Mouse (Mus musculus) liver, embryonic 16.5 days (tissue): ENCODE results near the gene Armc9. TPM values are rescaled to one million over a fixed set of nuclear protein-coding genes. Genes with fewer than 3 reads are reported as not detected.
A peak's percentile ranks its signal among the peaks of the same experiment; 100 is the strongest.

Experiments
- ATAC-seq: fragments of 200-750 bp; cut with Nextera tagmentation; 2 replicates; pipeline ENCODE4 v1.8.0; 2017; ENCODE audit warnings: low read depth, mild to moderate bottlenecking, moderate number of reproducible peaks, moderate library complexity
- H3K27ac ChIP-seq: fragments of 300-500 bp; sonication (generic); 2 replicates; pipeline ENCODE4 v1.5.1; 2014; ENCODE audit warnings: mild to moderate bottlenecking, low read length
- H3K27me3 ChIP-seq: fragments of 300-500 bp; sonication (generic); 2 replicates; pipeline ENCODE4 v1.6.1; 2014; ENCODE audit warnings: low read depth, low read length, mixed read lengths; ENCODE audit not compliant: control insufficient read depth, insufficient read depth
- H3K36me3 ChIP-seq: fragments of 300-500 bp; sonication (generic); 2 replicates; pipeline ENCODE4 v1.6.1; 2014; ENCODE audit warnings: mild to moderate bottlenecking; ENCODE audit not compliant: control insufficient read depth, insufficient read depth
- H3K4me1 ChIP-seq: fragments of 300-500 bp; sonication (generic); 2 replicates; pipeline ENCODE4 v1.6.1; 2014; ENCODE audit warnings: low read depth, low read length, mixed read lengths; ENCODE audit not compliant: control insufficient read depth
- H3K4me2 ChIP-seq: fragments of 300-500 bp; sonication (generic); 2 replicates; pipeline ENCODE4 v1.6.1; 2014; ENCODE audit warnings: low read depth, low read length, mixed read lengths
- H3K4me3 ChIP-seq: fragments of 300-500 bp; sonication (generic); 2 replicates; pipeline ENCODE4 v1.5.1; 2014; ENCODE audit warnings: low read depth, mild to moderate bottlenecking, low read length
- H3K9ac ChIP-seq: fragments of 300-500 bp; sonication (generic); 2 replicates; pipeline ENCODE4 v1.6.1; 2014; ENCODE audit warnings: low read depth, low read length
- H3K9me3 ChIP-seq: fragments of 300-500 bp; sonication (generic); replicated peaks from 2 replicates; pipeline ENCODE4 v1.6.1; 2016; ENCODE audit warnings: low read length; ENCODE audit not compliant: control insufficient read depth
- WGBS: fragments of 180-500 bp; shearing (Covaris S2); extraction: QIAGEN DNeasy Blood & Tissue Kit; methylation state at CpG from one replicate; pipeline ENCODE4 v1.1.7; 2014; ENCODE audit not compliant: insufficient replicate concordance; 5-methylcytosine and 5-hydroxymethylcytosine counted together
- polyA plus RNA-seq: library from polyadenylated mRNA; unstranded; fragments of >200 nt; fragmentation: Nextera tagmentation; extraction: Ambion mirVana; gene quantifications from 2 replicates; pipeline ENCODE4 v1.2.1, GENCODE M21; 2015

Armc9 gene
- polyA plus RNA-seq, 1 experiment from 2014 or later: 8.4 TPM

GRCm38 (mm10) chr1:86240959-86241358, 86.4 kb downstream of the Armc9 start:
- H3K4me3 ChIP-seq: no peak overlapping the region
- peaks cover 27% of the 10 kb centered on the region for H3K4me1 ChIP-seq
- 21% methylated on average over 2 of the region's 2 CpGs for WGBS
- no peak for ATAC-seq
- H3K27me3 ChIP-seq: no peaks in the 10 kb centered on the region
- H3K9me3 ChIP-seq: no peaks in the 10 kb centered on the region
- H3K27ac ChIP-seq: no peak overlapping the region
- H3K9ac ChIP-seq: no peak overlapping the region
- no peaks in the 10 kb centered on the region for H3K36me3 ChIP-seq
- H3K4me2 ChIP-seq: no peak overlapping the region

- H3K4me2 ChIP-seq: no peak overlapping the region
- 38% methylated on average over 6 of the region's 6 CpGs for WGBS
- H3K4me1 ChIP-seq: peaks cover 27% of the 10 kb centered on the region
- H3K9me3 ChIP-seq: no peaks in the 10 kb centered on the region
- no peak overlapping the region for H3K4me3 ChIP-seq
- no peak overlapping the region for H3K27ac ChIP-seq
- no peaks in the 10 kb centered on the region for H3K36me3 ChIP-seq
- H3K27me3 ChIP-seq: no peaks in the 10 kb centered on the region
- no peak overlapping the region for H3K9ac ChIP-seq
- ATAC-seq: no peak
Measured at GRCm38 (mm10) chr1:86243490-86243889, 88.9 kb downstream of the Armc9 start.

GRCm38 (mm10) chr1:86245301-86246085, 90.9 kb downstream of the Armc9 start:
- H3K4me2 ChIP-seq: no peak overlapping the region
- H3K27me3 ChIP-seq: no peaks in the 10 kb centered on the region
- H3K4me3 ChIP-seq: no peak overlapping the region
- ATAC-seq: peak; percentile 56
- H3K36me3 ChIP-seq: no peaks in the 10 kb centered on the region
- H3K9me3 ChIP-seq: no peaks in the 10 kb centered on the region
- WGBS: 36% methylated on average over 6 of the region's 6 CpGs
- H3K27ac ChIP-seq: no peak overlapping the region
- no peak overlapping the region for H3K9ac ChIP-seq
- H3K4me1 ChIP-seq: peaks cover 27% of the 10 kb centered on the region

GRCm38 (mm10) chr1:86253410-86253809, 98.8 kb downstream of the Armc9 start:
- no peaks in the 10 kb centered on the region for H3K36me3 ChIP-seq
- 72% methylated on average over 8 of the region's 8 CpGs for WGBS
- H3K4me1 ChIP-seq: peaks cover 2% of the 10 kb centered on the region
- no peaks in the 10 kb centered on the region for H3K27me3 ChIP-seq
- H3K9ac ChIP-seq: no peak overlapping the region
- H3K4me2 ChIP-seq: no peak overlapping the region
- no peak for ATAC-seq
- no peaks in the 10 kb centered on the region for H3K9me3 ChIP-seq
- H3K27ac ChIP-seq: no peak overlapping the region
- H3K4me3 ChIP-seq: no peak overlapping the region

- H3K4me1 ChIP-seq: peaks cover 8% of the 10 kb centered on the region
- 67% methylated on average over 4 of the region's 4 CpGs for WGBS
- H3K4me3 ChIP-seq: no peak overlapping the region
Measured at GRCm38 (mm10) chr1:86256311-86256710, 101.7 kb downstream of the Armc9 start.

GRCm38 (mm10) chr1:86257228-86257627, 102.6 kb downstream of the Armc9 start:
- H3K9me3 ChIP-seq: no peaks in the 10 kb centered on the region
- WGBS: 81% methylated on average over 8 of the region's 8 CpGs

More at GRCm38 (mm10) chr1:86256311-86256710, 101.7 kb downstream of the Armc9 start:
- H3K36me3 ChIP-seq: no peaks in the 10 kb centered on the region
- ATAC-seq: no peak
- no peaks in the 10 kb centered on the region for H3K27me3 ChIP-seq
- H3K27ac ChIP-seq: no peak overlapping the region
- H3K4me2 ChIP-seq: no peak overlapping the region
- H3K9me3 ChIP-seq: no peaks in the 10 kb centered on the region
- H3K9ac ChIP-seq: no peak overlapping the region

GRCm38 (mm10) chr1:86258171-86258824, 103.7 kb downstream of the Armc9 start:
- Histone ChIP-seq H3K27me3 (no peaks in the 10 kb centered on the region), H3K9ac (no peak overlapping the region), H3K9me3 (no peaks in the 10 kb centered on the region), H3K27ac (no peak overlapping the region), H3K36me3 (no peaks in the 10 kb centered on the region), H3K4me2 (no peak overlapping the region), H3K4me1 (peaks cover 12% of the 10 kb centered on the region), H3K4me3 (no peak overlapping the region)
- 27% methylated on average over 7 of the region's 7 CpGs for WGBS
- ATAC-seq: no peak

More at GRCm38 (mm10) chr1:86257228-86257627, 102.6 kb downstream of the Armc9 start:
- H3K36me3 ChIP-seq: no peaks in the 10 kb centered on the region
- H3K27ac ChIP-seq: no peak overlapping the region
- no peak overlapping the region for H3K4me2 ChIP-seq
- ATAC-seq: no peak
- H3K9ac ChIP-seq: no peak overlapping the region
- H3K27me3 ChIP-seq: no peaks in the 10 kb centered on the region
- H3K4me3 ChIP-seq: no peak overlapping the region
- H3K4me1 ChIP-seq: peaks cover 8% of the 10 kb centered on the region

GRCm38 (mm10) chr1:86263564-86264339, 109.2 kb downstream of the Armc9 start:
- Histone ChIP-seq H3K9me3 (no peaks in the 10 kb centered on the region), H3K4me2 (0 out of 2 replicates have a peak overlapping the region, but pooled peaks have one; percentile 15), H3K36me3 (no peaks in the 10 kb centered on the region), H3K27ac (peak overlapping the region; percentile 54; the same call in 1 of the 2 replicates), H3K27me3 (no peaks in the 10 kb centered on the region), H3K4me1 (peaks cover 19% of the 10 kb centered on the region), H3K4me3 (no peak overlapping the region), H3K9ac (no peak overlapping the region)
- 21% methylated on average over 7 of the region's 7 CpGs for WGBS
- peak; percentile 53 for ATAC-seq
